Mouse (Mus musculus) midbrain, embryonic 16.5 days (tissue): ENCODE measurements around the gene Sbds. TPM values are rescaled to one million over a fixed set of nuclear protein-coding genes. Genes with fewer than 3 reads are reported as not detected.

Source experiments
- ATAC-seq: fragments of 200-750 bp; cut with Nextera tagmentation; 2 replicates; pipeline ENCODE4 v1.8.0; 2017; ENCODE audit warnings: moderate TSS enrichment
- H3K27ac ChIP-seq: fragments of 300-500 bp; sonication (generic); 2 replicates; pipeline ENCODE4 v1.5.1; 2014; ENCODE audit warnings: mild to moderate bottlenecking, low read length, mixed read lengths
- H3K27me3 ChIP-seq: fragments of 300-500 bp; sonication (generic); 2 replicates; pipeline ENCODE4 v1.6.1; 2014; ENCODE audit warnings: low read depth, low read length, mixed read lengths; ENCODE audit not compliant: control insufficient read depth, insufficient read depth
- H3K36me3 ChIP-seq: fragments of 300-500 bp; sonication (generic); 2 replicates; pipeline ENCODE4 v1.6.1; 2014; ENCODE audit warnings: mild to moderate bottlenecking, low read length, moderate library complexity, mixed read lengths; ENCODE audit not compliant: control insufficient read depth, insufficient read depth
- H3K4me1 ChIP-seq: fragments of 300-500 bp; sonication (generic); 2 replicates; pipeline ENCODE4 v1.6.1; 2014; ENCODE audit warnings: mild to moderate bottlenecking, low read length, mixed read lengths; ENCODE audit not compliant: control insufficient read depth, insufficient read depth
- H3K4me2 ChIP-seq: fragments of 300-500 bp; sonication (generic); 2 replicates; pipeline ENCODE4 v1.6.1; 2014; ENCODE audit warnings: mild to moderate bottlenecking, low read length, mixed read lengths
- H3K4me3 ChIP-seq: fragments of 300-500 bp; sonication (generic); 2 replicates; pipeline ENCODE4 v1.5.1; 2014; ENCODE audit warnings: low read depth, mild to moderate bottlenecking, low read length, moderate library complexity, mixed read lengths
- H3K9ac ChIP-seq: fragments of 300-500 bp; sonication (generic); 2 replicates; pipeline ENCODE4 v1.6.1; 2014; ENCODE audit warnings: low read depth, low read length, mixed read lengths
- H3K9me3 ChIP-seq: fragments of 300-500 bp; sonication (generic); replicated peaks from 2 replicates; pipeline ENCODE4 v1.6.1; 2014; ENCODE audit warnings: mild to moderate bottlenecking, low read length, mixed read lengths; ENCODE audit not compliant: control insufficient read depth, poor library complexity, severe bottlenecking
- WGBS: fragments of 180-500 bp; shearing (Covaris S2); extraction: QIAGEN DNeasy Blood & Tissue Kit; methylation state at CpG from one replicate; pipeline ENCODE4 v1.1.7; 2014; 5-methylcytosine and 5-hydroxymethylcytosine counted together
- polyA plus RNA-seq: library from polyadenylated mRNA; unstranded; fragments of >200 nt; fragmentation: Nextera tagmentation; extraction: Ambion mirVana; gene quantifications from 2 replicates; pipeline ENCODE4 v1.2.1, GENCODE M21; 2015

Gene Sbds
- polyA plus RNA-seq, 1 experiment from 2014 or later: 54.6 TPM

DNA sequence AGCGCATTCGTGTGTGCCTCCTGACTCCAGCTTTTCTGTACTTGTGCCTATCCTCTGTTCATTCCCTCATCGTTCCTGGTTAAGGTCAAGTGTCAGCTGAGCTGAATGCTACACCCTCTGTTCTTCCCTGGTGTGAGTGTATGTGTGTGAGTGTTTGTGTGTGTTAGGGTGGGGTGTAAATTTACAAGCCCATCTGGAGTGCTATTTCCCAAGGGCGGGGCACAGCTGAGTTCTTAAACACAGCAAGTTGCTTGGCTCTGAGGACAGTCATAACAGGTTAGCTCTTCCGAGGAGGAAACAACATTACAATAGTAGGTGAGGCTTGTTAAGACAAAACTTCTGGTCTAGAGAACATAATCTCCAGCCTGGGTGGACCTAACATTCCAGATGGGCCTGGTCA is 37.0 kb downstream of the Sbds start:
- ATAC-seq: no peak
- H3K4me1 ChIP-seq: peaks cover 14% of the 10 kb centered on the region
- H3K27me3 ChIP-seq: no peaks in the 10 kb centered on the region
- H3K9ac ChIP-seq: no peak overlapping the region
- H3K4me3 ChIP-seq: no peak overlapping the region
- 0 out of 2 replicates have a peak, but pooled peaks cover 3% of the 10 kb centered on the region for H3K36me3 ChIP-seq
- H3K9me3 ChIP-seq: no peaks in the 10 kb centered on the region
- no peak overlapping the region for H3K27ac ChIP-seq
- H3K4me2 ChIP-seq: no peak overlapping the region
- 92% methylated on average over 5 of the region's 5 CpGs for WGBS

DNA sequence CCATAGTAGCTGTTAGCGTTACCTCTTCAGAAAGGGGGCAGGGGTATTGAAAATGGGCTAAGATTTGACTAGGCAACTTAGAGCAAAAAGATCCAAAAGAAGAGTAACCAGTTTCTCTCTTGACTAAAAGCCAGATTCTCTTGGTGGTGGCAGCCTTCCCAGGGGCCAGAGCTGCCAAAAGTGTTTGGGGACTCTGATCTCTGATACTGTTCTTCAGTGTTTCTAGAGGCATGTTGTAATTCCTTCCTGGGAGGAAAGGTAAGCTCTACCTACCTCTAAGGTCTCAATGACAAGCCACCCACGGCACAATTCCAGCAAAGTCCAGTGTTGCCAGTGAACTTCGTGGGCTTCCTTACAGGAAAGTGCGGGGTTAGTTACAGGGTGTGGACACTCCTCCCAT is 37.9 kb downstream of the Sbds start:
- Histone ChIP-seq H3K4me3 (no peak overlapping the region), H3K36me3 (peaks cover 5% of the 10 kb centered on the region; the same call in 1 of the 2 replicates), H3K4me1 (peaks cover 8% of the 10 kb centered on the region), H3K27ac (no peak overlapping the region), H3K4me2 (no peak overlapping the region), H3K9ac (no peak overlapping the region), H3K9me3 (no peaks in the 10 kb centered on the region), H3K27me3 (no peaks in the 10 kb centered on the region)
- no peak for ATAC-seq
- WGBS: 93% methylated on average over 4 of the region's 4 CpGs

GRCm38 (mm10) chr5:130216781-130217180 is 38.5 kb downstream of the Sbds start, which contains the start of gene Tmem248:
TSS of gene Tmem248 (plus strand) at chr5:130217081.
- WGBS: 85% methylated on average over 7 of the region's 7 CpGs
- Histone ChIP-seq H3K9me3 (no peaks in the 10 kb centered on the region), H3K9ac (no peak within 1 kb of the TSS), H3K4me1 (peaks cover 8% of the 10 kb centered on the region), H3K4me2 (no peak within 1 kb of the TSS), H3K4me3 (no peak within 1 kb of the TSS), H3K27ac (no peak within 1 kb of the TSS), H3K36me3 (peaks cover 8% of the 10 kb centered on the region; the same call in 1 of the 2 replicates), H3K27me3 (no peaks in the 10 kb centered on the region)
- ATAC-seq: no peak

DNA sequence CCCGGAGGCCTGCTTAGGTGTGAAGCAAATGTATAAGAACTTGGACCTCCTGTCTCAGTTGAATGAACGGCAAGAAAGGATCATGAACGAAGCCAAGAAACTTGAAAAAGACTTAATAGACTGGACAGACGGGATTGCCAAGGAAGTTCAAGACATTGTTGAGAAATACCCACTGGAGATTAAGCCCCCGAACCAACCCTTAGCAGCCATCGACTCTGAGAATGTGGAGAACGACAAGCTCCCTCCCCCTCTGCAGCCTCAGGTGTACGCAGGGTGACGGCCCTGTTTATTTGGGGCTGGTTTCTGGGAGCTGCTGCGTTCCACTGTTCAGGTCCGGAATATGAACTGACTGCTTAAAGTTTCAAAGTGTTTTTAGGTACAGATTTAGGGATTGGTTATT is 42.4 kb downstream of the Sbds start:
- Histone ChIP-seq H3K27me3 (no peaks in the 10 kb centered on the region), H3K4me1 (no peaks in the 10 kb centered on the region), H3K4me3 (no peak overlapping the region), H3K4me2 (no peak overlapping the region), H3K36me3 (peaks cover 35% of the 10 kb centered on the region), H3K9ac (no peak overlapping the region), H3K9me3 (no peaks in the 10 kb centered on the region), H3K27ac (no peak overlapping the region)
- no peak for ATAC-seq
- WGBS: 85% methylated on average over 11 of the region's 11 CpGs

- Histone ChIP-seq H3K36me3 (peaks cover 35% of the 10 kb centered on the region), H3K27ac (no peak overlapping the region), H3K27me3 (no peaks in the 10 kb centered on the region), H3K4me2 (no peak overlapping the region), H3K4me1 (no peaks in the 10 kb centered on the region), H3K4me3 (no peak overlapping the region), H3K9ac (no peak overlapping the region), H3K9me3 (no peaks in the 10 kb centered on the region)
- 96% methylated on average over 4 of the region's 4 CpGs for WGBS
- no peak for ATAC-seq
Observed at GRCm38 (mm10) chr5:130207299-130207698, 48.0 kb downstream of the Sbds start.

- ATAC-seq: no peak
- peaks cover 34% of the 10 kb centered on the region for H3K36me3 ChIP-seq
- WGBS: 94% methylated on average over 3 of the region's 3 CpGs
Observed at GRCm38 (mm10) chr5:130205441-130206023, 49.8 kb downstream of the Sbds start.

GRCm38 (mm10) chr5:130204560-130204959 is 50.8 kb downstream of the Sbds start:
- Histone ChIP-seq H3K27me3 (no peaks in the 10 kb centered on the region), H3K27ac (no peak overlapping the region), H3K4me1 (no peaks in the 10 kb centered on the region), H3K9me3 (no peaks in the 10 kb centered on the region), H3K36me3 (peaks cover 24% of the 10 kb centered on the region), H3K4me3 (no peak overlapping the region), H3K9ac (no peak overlapping the region), H3K4me2 (no peak overlapping the region)
- no peak for ATAC-seq
- 87% methylated on average over 6 of the region's 6 CpGs for WGBS

More at GRCm38 (mm10) chr5:130205441-130206023, 49.8 kb downstream of the Sbds start:
- Histone ChIP-seq H3K4me3 (no peak overlapping the region), H3K9ac (no peak overlapping the region), H3K4me2 (no peak overlapping the region), H3K9me3 (no peaks in the 10 kb centered on the region), H3K27ac (no peak overlapping the region), H3K4me1 (no peaks in the 10 kb centered on the region), H3K27me3 (no peaks in the 10 kb centered on the region)

DNA sequence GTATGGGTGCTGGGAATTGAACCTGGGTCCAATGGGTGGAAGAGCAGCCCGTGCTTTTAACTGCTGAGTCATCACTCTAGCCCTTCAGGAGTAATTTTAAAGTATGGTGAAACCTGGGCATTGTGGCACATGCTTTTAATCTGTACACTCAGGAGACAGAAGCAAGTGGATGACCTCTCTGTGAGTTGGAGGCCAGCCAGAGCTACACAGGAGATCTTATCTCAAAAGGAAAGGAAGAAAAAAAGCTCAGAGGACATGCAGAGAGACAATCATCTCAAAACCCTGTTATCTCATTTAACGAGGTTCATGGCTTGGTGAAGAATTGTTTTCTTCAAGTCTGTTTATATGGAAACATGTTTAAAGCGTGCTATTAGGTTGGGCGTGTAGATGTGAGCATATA is 51.4 kb downstream of the Sbds start:
- H3K4me3 ChIP-seq: no peak overlapping the region

GRCm38 (mm10) chr5:130200233-130201029 is 54.9 kb downstream of the Sbds start:
- H3K9ac ChIP-seq: no peak overlapping the region
- H3K4me1 ChIP-seq: no peaks in the 10 kb centered on the region
- peaks cover 18% of the 10 kb centered on the region for H3K36me3 ChIP-seq
- H3K9me3 ChIP-seq: no peaks in the 10 kb centered on the region
- no peak overlapping the region for H3K4me3 ChIP-seq
- ATAC-seq: no peak
- 89% methylated on average over 10 of the region's 10 CpGs for WGBS
- no peak overlapping the region for H3K4me2 ChIP-seq
- H3K27me3 ChIP-seq: no peaks in the 10 kb centered on the region
- H3K27ac ChIP-seq: no peak overlapping the region

More for the DNA sequence above, 51.4 kb downstream of the Sbds start:
- no peak for ATAC-seq
- 86% methylated on average over 4 of the region's 4 CpGs for WGBS
- Histone ChIP-seq H3K36me3 (peaks cover 21% of the 10 kb centered on the region), H3K4me2 (no peak overlapping the region), H3K27ac (no peak overlapping the region), H3K9ac (no peak overlapping the region), H3K9me3 (no peaks in the 10 kb centered on the region), H3K27me3 (no peaks in the 10 kb centered on the region), H3K4me1 (no peaks in the 10 kb centered on the region)
